Mouse (Mus musculus) bone marrow, adult 2 months (tissue): ENCODE measurements around the gene Vps26c.

Experiments
- CTCF ChIP-seq: fragments of 200-500 bp; IDR thresholded peaks from 2 replicates; pipeline ENCODE4 v1.5.1; 2011; ENCODE audit warnings: low read length, control low read depth; ENCODE audit not compliant: control insufficient read depth, insufficient read depth
- POLR2A ChIP-seq: fragments of 200-500 bp; IDR thresholded peaks from 2 replicates; pipeline ENCODE4 v1.6.1; 2011; ENCODE audit warnings: low read depth, mild to moderate bottlenecking, control low read depth, low read length, borderline replicate concordance; ENCODE audit not compliant: control insufficient read depth

DNA sequence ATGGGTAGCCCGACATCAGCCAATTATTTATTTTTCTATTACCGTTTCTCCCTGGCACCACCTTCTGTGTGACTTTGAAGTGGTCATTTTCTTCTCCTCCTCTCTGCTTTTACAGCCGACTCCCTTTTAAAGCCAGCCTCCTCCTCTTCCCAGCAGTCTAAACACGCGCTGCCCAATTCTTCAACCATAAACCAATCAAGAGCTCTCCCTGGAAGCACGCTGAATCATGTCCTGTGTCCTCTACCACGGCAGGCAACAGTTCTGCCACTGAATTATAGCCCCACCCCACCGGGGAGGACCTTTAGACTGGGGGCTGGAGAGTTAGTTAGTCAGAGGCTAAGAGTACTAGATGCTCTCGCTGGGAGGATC, 10.5 kb upstream of the Vps26c start:
- TF ChIP-seq POLR2A, result no peak
- TF ChIP-seq CTCF, result no peak
